In genomic region chr6:39269706-39270105, GRCm38 (mm10) we compare ENCODE assay signal across 19 mouse cellular contexts.
DNase-seq lines count a peak whose midpoint lies in the region; ATAC-seq and TF ChIP-seq lines count a peak whose summit lies in the region.
"Had no signal": no experiment of that assay in that cellular context is flagged by ENCODE, and none has a peak within 500 bp of the region (broad histone marks: within the 10 kb centered on the region; RNA-seq: fewer than 3 reads in every experiment).

No protein-coding gene starts in this region.

- no peak overlapping the region for H3K9ac ChIP-seq in intestine, embryonic 15.5 days
- no peak overlapping the region for H3K9ac ChIP-seq in intestine, embryonic 16.5 days (ENCODE audit: low read depth, low read length)
- H3K9ac ChIP-seq in ES-E14 (ENCODE audit: insufficient read depth, low read depth, low read length, poor library complexity, severe bottlenecking) = peak overlapping the region; percentile 33; the same call in 1 of the 2 replicates
- H3K9ac ChIP-seq in hindbrain, embryonic 16.5 days (ENCODE audit: low read depth, low read length) = no peak overlapping the region
- H3K9ac ChIP-seq: forebrain, postnatal 0 days; hindbrain, embryonic 15.5 days had no signal

- ATAC-seq in intestine, embryonic 15.5 days = 0 out of 2 replicates have a peak, but pooled peaks have one; percentile 26
- ATAC-seq in intestine, embryonic 16.5 days = no peak
- ATAC-seq in hindbrain, embryonic 16.5 days = no peak
- ATAC-seq: forebrain, postnatal 0 days; midbrain, embryonic 16.5 days had no signal

- peaks cover 4% of the 10 kb centered on the region; the same call in 1 of the 2 replicates for H3K4me1 ChIP-seq in intestine, embryonic 15.5 days (replicated peaks)
- peaks cover 5% of the 10 kb centered on the region for H3K4me1 ChIP-seq in intestine, embryonic 16.5 days (ENCODE audit: control insufficient read depth, insufficient read depth, low read length)
- peaks cover 2 to 15% of the 10 kb centered on the region in 2 experiments; a peak in 3 of 4 replicates for H3K4me1 ChIP-seq in ES-E14 (ENCODE audit: control insufficient read depth in 2 of 2, insufficient read depth in 2 of 2, low read length in 2 of 2, poor library complexity in 1 of 2)
- H3K4me1 ChIP-seq in limb, embryonic 10.5 days = peaks cover 23% of the 10 kb centered on the region
- H3K4me1 ChIP-seq in hindbrain, embryonic 16.5 days (ENCODE audit: control insufficient read depth, insufficient read depth, low read depth, low read length) = no peaks in the 10 kb centered on the region
- H3K4me1 ChIP-seq: hindbrain, embryonic 15.5 days had no signal

- no peaks in the 10 kb centered on the region for H3K36me3 ChIP-seq in intestine, embryonic 15.5 days
- H3K36me3 ChIP-seq in intestine, embryonic 16.5 days (ENCODE audit: control insufficient read depth, insufficient read depth, low read length) = no peaks in the 10 kb centered on the region
- H3K36me3 ChIP-seq in ES-E14 (ENCODE audit: control insufficient read depth, insufficient read depth, low read length, poor library complexity, severe bottlenecking) = no peaks in the 10 kb centered on the region
- no peaks in the 10 kb centered on the region for H3K36me3 ChIP-seq in limb, embryonic 10.5 days
- H3K36me3 ChIP-seq in hindbrain, embryonic 16.5 days (ENCODE audit: control insufficient read depth, insufficient read depth, low read length) = no peaks in the 10 kb centered on the region
- H3K36me3 ChIP-seq: G1E; hindbrain, embryonic 15.5 days had no signal

- in situ Hi-C loops in ES-E14 (cut with MboI; ENCODE audit: low sequenced_read_pairs in 2 of 2, unreplicated experiment in 2 of 2) = no loop called here

- no peaks in the 10 kb centered on the region for H3K27me3 ChIP-seq in intestine, embryonic 15.5 days (replicated peaks)
- H3K27me3 ChIP-seq in intestine, embryonic 16.5 days (replicated peaks; ENCODE audit: control insufficient read depth, insufficient read depth, low read length) = no peaks in the 10 kb centered on the region
- H3K27me3 ChIP-seq in limb, embryonic 10.5 days (ENCODE audit: low read depth, poor library complexity, severe bottlenecking) = no peaks in the 10 kb centered on the region
- H3K27me3 ChIP-seq in hindbrain, embryonic 16.5 days (replicated peaks; ENCODE audit: control insufficient read depth, insufficient read depth, low read length) = no peaks in the 10 kb centered on the region
- H3K27me3 ChIP-seq: hindbrain, embryonic 15.5 days had no signal

- no peak overlapping the region for H3K4me2 ChIP-seq in intestine, embryonic 15.5 days (replicated peaks)
- no peak overlapping the region for H3K4me2 ChIP-seq in intestine, embryonic 16.5 days (ENCODE audit: low read depth, low read length)
- no peak overlapping the region for H3K4me2 ChIP-seq in hindbrain, embryonic 16.5 days (ENCODE audit: low read length)
- H3K4me2 ChIP-seq: heart, embryonic 11.5 days; hindbrain, embryonic 15.5 days had no signal

- no peak overlapping the region for H3K27ac ChIP-seq in intestine, embryonic 15.5 days
- no peak overlapping the region for H3K27ac ChIP-seq in intestine, embryonic 16.5 days (ENCODE audit: low read length)
- H3K27ac ChIP-seq in ES-E14 (ENCODE audit: insufficient read depth, low read depth, low read length, poor library complexity, severe bottlenecking) = no peak overlapping the region
- H3K27ac ChIP-seq in limb, embryonic 10.5 days = 0 out of 2 replicates have a peak overlapping the region, but pooled peaks have one; percentile 3
- H3K27ac ChIP-seq in hindbrain, embryonic 16.5 days (ENCODE audit: low read depth, low read length) = no peak overlapping the region
- H3K27ac ChIP-seq: hindbrain, embryonic 15.5 days; kidney, postnatal 0 days had no signal

- no peaks in the 10 kb centered on the region for H3K9me3 ChIP-seq in intestine, embryonic 15.5 days
- H3K9me3 ChIP-seq in intestine, embryonic 16.5 days (ENCODE audit: control insufficient read depth, low read length) = no peaks in the 10 kb centered on the region
- no peaks in the 10 kb centered on the region for H3K9me3 ChIP-seq in ES-E14 (ENCODE audit: control insufficient read depth, insufficient read depth, low read depth, low read length)
- no peaks in the 10 kb centered on the region for H3K9me3 ChIP-seq in limb, embryonic 10.5 days (replicated peaks)
- no peaks in the 10 kb centered on the region for H3K9me3 ChIP-seq in hindbrain, embryonic 16.5 days (ENCODE audit: control insufficient read depth, low read length)
- H3K9me3 ChIP-seq: hindbrain, embryonic 15.5 days had no signal

- WGBS in intestine, embryonic 15.5 days = 53% methylated on average over 5 of the region's 5 CpGs
- WGBS in intestine, embryonic 16.5 days = 58% methylated on average over 5 of the region's 5 CpGs
- WGBS in limb, embryonic 10.5 days = 57% methylated on average over 5 of the region's 5 CpGs
- 60% methylated on average over 5 of the region's 5 CpGs for WGBS in hindbrain, embryonic 16.5 days

- no peak overlapping the region for H3K4me3 ChIP-seq in intestine, embryonic 15.5 days (replicated peaks)
- no peak overlapping the region for H3K4me3 ChIP-seq in intestine, embryonic 16.5 days (ENCODE audit: low read length)
- H3K4me3 ChIP-seq in ES-E14 (ENCODE audit: insufficient read depth in 1 of 2, low read depth in 1 of 2, low read length in 2 of 2, poor library complexity in 1 of 2, severe bottlenecking in 1 of 2) = peak overlapping the region; percentile 33 to 47; a peak in 2 of 4 replicates
- H3K4me3 ChIP-seq in limb, embryonic 10.5 days = no peak overlapping the region
- H3K4me3 ChIP-seq in hindbrain, embryonic 16.5 days (ENCODE audit: low read length) = no peak overlapping the region
- H3K4me3 ChIP-seq: hindbrain, embryonic 15.5 days had no signal

- DNase-seq in ES-E14 (ENCODE audit: low read depth, low spot score) = no peak
- DNase-seq in limb, embryonic 10.5 days (ENCODE audit: low spot score) = no peak
- peak; percentile 25 for DNase-seq in testis, postnatal 14 days (ENCODE audit: low spot score)
- no peak for DNase-seq in urinary bladder, postnatal 14 days (ENCODE audit: low spot score)
- DNase-seq: cerebellum, adult 18-20 months; forebrain, postnatal 0 days; kidney, adult 11 months; layer of hippocampus, postnatal 36 days; liver; lung, postnatal 10 days; right cerebral cortex, postnatal 14 days had no signal

TF ChIP-seq in ES-E14, 5 proteins besides CTCF, POLR2A, EP300 and RAD21:
- TF ChIP-seq CHD2 (IDR thresholded peaks at IDR 0.05; ENCODE audit: low read depth, low read length) = no peak
- no peak for TF ChIP-seq ZC3H11A (IDR thresholded peaks at IDR 0.05; ENCODE audit: borderline replicate concordance, low read depth, low read length)
- TF ChIP-seq HCFC1 (IDR thresholded peaks at IDR 0.05; ENCODE audit: borderline replicate concordance, insufficient read depth, low read length) = no peak
- no peak for TF ChIP-seq MAFK (IDR thresholded peaks at IDR 0.05; ENCODE audit: insufficient read depth, low read depth, low read length)
- TF ChIP-seq ZNF384 (IDR thresholded peaks at IDR 0.05; ENCODE audit: low read depth, low read length) = no peak

Comparison
In these comparisons a context has a peak if more than half of its experiments do, and no peak if none do; other contexts are left out.
1. H3K4me3 ChIP-seq: peak in ES-E14 (2 of 2); none in intestine, embryonic 15.5 days (single experiment), intestine, embryonic 16.5 days (single experiment), limb, embryonic 10.5 days (single experiment) and hindbrain, embryonic 16.5 days (single experiment).